Comparison of ENCODE assay signal across 12 mouse cellular contexts in the genomic region with DNA sequence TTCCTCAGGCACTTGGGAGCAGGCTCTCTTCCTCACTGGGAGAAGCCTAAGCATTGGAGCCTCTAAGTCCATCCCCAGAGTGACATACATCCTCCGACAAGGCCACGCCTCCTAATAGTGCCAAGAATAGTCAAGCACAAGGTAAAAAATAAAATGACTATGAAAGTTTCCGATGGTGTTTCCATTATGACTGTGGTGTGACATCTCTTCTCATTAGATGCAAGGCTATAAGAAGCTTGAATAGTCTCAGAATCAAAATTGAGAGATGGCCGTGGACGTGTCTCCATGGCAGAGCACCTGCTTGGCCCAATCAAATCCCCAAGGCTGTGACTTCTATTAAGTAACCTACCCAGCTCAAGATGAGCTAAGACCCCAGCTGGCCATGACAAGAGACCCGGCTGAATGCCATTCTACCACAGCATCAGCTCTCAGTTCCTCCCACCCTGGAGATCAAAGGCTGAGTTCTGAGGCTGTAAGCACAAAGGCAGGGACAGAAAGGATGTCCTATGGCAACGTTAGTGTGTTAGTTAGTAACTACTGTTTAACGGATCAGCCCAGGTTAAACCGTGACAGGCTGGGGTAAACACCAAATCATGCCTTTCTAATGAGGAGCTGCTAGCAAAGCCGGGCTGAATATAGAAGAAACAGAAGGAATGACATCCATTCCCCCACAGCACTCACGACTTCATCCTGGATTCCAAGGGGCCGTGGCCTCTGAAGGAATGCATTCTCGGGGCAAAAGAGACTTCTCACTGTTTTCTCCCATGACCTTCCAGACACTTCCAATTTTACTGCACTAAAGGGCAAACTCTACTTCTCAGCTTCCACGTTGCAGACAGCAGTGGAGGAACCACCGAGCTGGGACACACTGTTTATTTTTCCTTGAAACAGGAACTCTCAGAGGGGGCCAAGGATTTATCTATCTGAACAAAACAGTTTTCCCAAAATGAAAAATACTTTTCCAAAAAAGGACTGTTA.
DNase-seq lines count a peak whose midpoint lies in the region; ATAC-seq and TF ChIP-seq lines count a peak whose summit lies in the region.
"Had no signal": no experiment of that assay in that cellular context is flagged by ENCODE, and none has a peak within 500 bp of the region (broad histone marks: within the 10 kb centered on the region; RNA-seq: fewer than 3 reads in every experiment).

No protein-coding gene starts in this region.

- H3K9me3 ChIP-seq in heart, embryonic 11.5 days (replicated peaks; ENCODE audit: control insufficient read depth, low read length): no peaks in the 10 kb centered on the region
- no peaks in the 10 kb centered on the region for H3K9me3 ChIP-seq in lung, postnatal 0 days (ENCODE audit: low read length)
- H3K9me3 ChIP-seq: heart, embryonic 12.5 days; neural tube, embryonic 13.5 days had no signal

- no peaks in the 10 kb centered on the region for H3K36me3 ChIP-seq in heart, embryonic 11.5 days (ENCODE audit: control insufficient read depth, insufficient read depth, low read length)
- H3K36me3 ChIP-seq in lung, postnatal 0 days (ENCODE audit: insufficient read depth, low read length): no peaks in the 10 kb centered on the region
- H3K36me3 ChIP-seq: heart, embryonic 12.5 days; neural tube, embryonic 13.5 days had no signal

- H3K27me3 ChIP-seq in heart, embryonic 11.5 days (ENCODE audit: control insufficient read depth, insufficient read depth, low read length): no peaks in the 10 kb centered on the region
- H3K27me3 ChIP-seq in lung, postnatal 0 days (replicated peaks; ENCODE audit: insufficient read depth, low read length): no peaks in the 10 kb centered on the region
- H3K27me3 ChIP-seq: heart, embryonic 12.5 days; neural tube, embryonic 13.5 days had no signal

- WGBS in heart, embryonic 11.5 days (ENCODE audit: insufficient replicate concordance): 49% methylated on average over 15 of the region's 15 CpGs
- WGBS in lung, postnatal 0 days: 38% methylated on average over 15 of the region's 15 CpGs

- peak overlapping the region; percentile 29; the same call in 1 of the 2 replicates for H3K27ac ChIP-seq in heart, embryonic 11.5 days (ENCODE audit: low read depth, low read length)
- peak overlapping the region; percentile 52; the same call in 1 of the 2 replicates for H3K27ac ChIP-seq in lung, postnatal 0 days (ENCODE audit: low read length)
- H3K27ac ChIP-seq: liver, embryonic 14.5 days; neural tube, embryonic 13.5 days had no signal

- no peak overlapping the region; the same call in 1 of the 2 replicates for H3K4me2 ChIP-seq in heart, embryonic 11.5 days
- no peak overlapping the region for H3K4me2 ChIP-seq in lung, postnatal 0 days (replicated peaks; ENCODE audit: low read depth, low read length)
- H3K4me2 ChIP-seq: heart, embryonic 12.5 days; neural tube, embryonic 13.5 days had no signal

- H3K4me1 ChIP-seq in heart, embryonic 11.5 days (ENCODE audit: control insufficient read depth, insufficient read depth, low read length): peaks cover 26% of the 10 kb centered on the region
- peaks cover 33% of the 10 kb centered on the region; the same call in 1 of the 2 replicates for H3K4me1 ChIP-seq in lung, postnatal 0 days (ENCODE audit: insufficient read depth, low read depth, low read length)

- intact Hi-C loops in heart, postnatal 10 days (cut with DNase I): no loop called here
- intact Hi-C loops in gastrocnemius, postnatal 14 days (cut with DNase I; ENCODE audit: low total_unique reads): no loop called here

- no peak for TF ChIP-seq CTCF in lung, postnatal 0 days (IDR thresholded peaks at IDR 0.05)

- TF ChIP-seq EP300 in lung, postnatal 0 days (IDR thresholded peaks at IDR 0.05): peak; percentile 28; the same call in 1 of the 2 replicates

- H3K9ac ChIP-seq in heart, embryonic 11.5 days (ENCODE audit: low read depth, low read length): no peak overlapping the region
- H3K9ac ChIP-seq in lung, postnatal 0 days (replicated peaks; ENCODE audit: low read depth): no peak overlapping the region
- H3K9ac ChIP-seq: heart, embryonic 12.5 days; liver, embryonic 14.5 days; neural tube, embryonic 13.5 days had no signal

- DNase-seq in heart, postnatal 10 days: no peak
- peak; percentile 64 for DNase-seq in CD4-positive, CD25-positive, alpha-beta regulatory T cell, adult 2 months (ENCODE audit: low read depth, low spot score)
- DNase-seq in lung, postnatal 0 days (ENCODE audit: low spot score): peak; percentile 60
- DNase-seq in gastrocnemius, postnatal 14 days: no peak
- no peak for DNase-seq in thymus, postnatal 14 days
- DNase-seq: cerebellum, postnatal 10 days had no signal

- no peak overlapping the region for H3K4me3 ChIP-seq in heart, embryonic 11.5 days (ENCODE audit: low read depth, low read length)
- no peak overlapping the region for H3K4me3 ChIP-seq in lung, postnatal 0 days (ENCODE audit: low read depth, low read length)
- H3K4me3 ChIP-seq: heart, embryonic 12.5 days; neural tube, embryonic 13.5 days had no signal

- no peak for ATAC-seq in heart, embryonic 11.5 days (replicated peaks; ENCODE audit: insufficient number of reproducible peaks, low FRiP score, low TSS enrichment)
- peak; percentile 79 for ATAC-seq in inflammation-experienced regulatory T-cells, adult 6 months
- peak; percentile 10 for ATAC-seq in lung, postnatal 0 days
- no peak for ATAC-seq in cerebellum, adult (ENCODE audit: insufficient number of reproducible peaks, low FRiP score, low TSS enrichment)

Comparison
In these comparisons a context has a peak if more than half of its experiments do, and no peak if none do; other contexts are left out.
1. ATAC-seq: peak in inflammation-experienced regulatory T-cells, adult 6 months (single experiment) and lung, postnatal 0 days (single experiment); none in heart, embryonic 11.5 days (single experiment) and cerebellum, adult (single experiment).
2. DNase-seq: peak in CD4-positive, CD25-positive, alpha-beta regulatory T cell, adult 2 months (single experiment) and lung, postnatal 0 days (single experiment); none in heart, postnatal 10 days (0 of 2), gastrocnemius, postnatal 14 days (single experiment) and thymus, postnatal 14 days (single experiment).